Mouse (Mus musculus) embryonic facial prominence, embryonic 10.5 days (tissue): ENCODE results near the gene Abcg4. TPM values are rescaled to one million over a fixed set of nuclear protein-coding genes. Genes with fewer than 3 reads are reported as not detected.
A peak's percentile ranks its signal among the peaks of the same experiment; 100 is the strongest.

ENCODE experiments used
- DNase-seq: peaks from one replicate; pipeline ENCODE4 v3.0.0-alpha.2; 2017; ENCODE audit warnings: low spot score
- H3K27ac ChIP-seq: fragments of 300-500 bp; sonication (generic); replicated peaks from 2 replicates; pipeline ENCODE4 v1.5.1; 2016; ENCODE audit warnings: mild to moderate bottlenecking
- H3K27me3 ChIP-seq: fragments of 300-500 bp; sonication (generic); replicated peaks from 2 replicates; pipeline ENCODE4 v1.6.1; 2016; ENCODE audit warnings: low read depth, mild to moderate bottlenecking; ENCODE audit not compliant: poor library complexity, severe bottlenecking
- H3K36me3 ChIP-seq: fragments of 300-500 bp; sonication (generic); replicated peaks from 2 replicates; pipeline ENCODE4 v1.6.1; 2016; ENCODE audit warnings: mild to moderate bottlenecking, moderate library complexity
- H3K4me1 ChIP-seq: fragments of 300-500 bp; sonication (generic); 2 replicates; pipeline ENCODE4 v1.6.1; 2016
- H3K4me3 ChIP-seq: fragments of 300-500 bp; sonication (generic); 2 replicates; pipeline ENCODE4 v1.5.1; 2016; ENCODE audit warnings: mild to moderate bottlenecking, moderate library complexity
- H3K9me3 ChIP-seq: fragments of 300-500 bp; sonication (generic); 2 replicates; pipeline ENCODE4 v1.6.1; 2016; ENCODE audit warnings: mild to moderate bottlenecking
- WGBS: fragments of 180-500 bp; shearing (Covaris S2); methylation state at CpG from one replicate; pipeline ENCODE4 v1.1.7; 2016; 5-methylcytosine and 5-hydroxymethylcytosine counted together
- polyA plus RNA-seq: library from polyadenylated mRNA; unstranded; fragments of >200 nt; fragmentation: Nextera tagmentation; extraction: Ambion mirVana; gene quantifications from 2 replicates; pipeline ENCODE4 v1.2.1, GENCODE M21; 2016

Abcg4 gene
- polyA plus RNA-seq, 1 experiment from 2014 or later: 2.6 TPM

DNA sequence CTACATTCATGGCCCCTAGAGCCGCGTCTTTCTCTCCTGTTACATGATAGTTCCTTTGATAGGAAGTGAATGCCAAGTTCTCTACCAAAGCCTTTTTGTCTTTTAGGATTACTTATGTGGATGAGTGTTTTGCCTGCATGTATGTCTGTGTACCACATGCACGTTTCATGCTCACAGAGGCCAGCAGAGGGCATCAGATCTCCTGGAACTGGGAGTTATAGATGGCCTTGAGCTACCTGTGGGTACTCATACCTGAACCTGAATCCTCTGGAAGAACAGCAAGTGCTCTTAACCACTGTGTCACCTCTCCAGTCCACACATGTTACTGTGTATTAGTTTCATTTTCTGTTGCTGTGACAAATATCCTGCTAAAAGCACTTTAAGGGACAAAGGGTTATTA lies 4.1 kb upstream of the Abcg4 start:
- 67% methylated on average over 3 of the region's 3 CpGs for WGBS
- H3K36me3 ChIP-seq: peaks cover 73% of the 10 kb centered on the region
- no peaks in the 10 kb centered on the region for H3K9me3 ChIP-seq
- H3K27me3 ChIP-seq: peaks cover 29% of the 10 kb centered on the region
- peaks cover 18% of the 10 kb centered on the region for H3K4me1 ChIP-seq
- no peak overlapping the region for H3K4me3 ChIP-seq
- no peak overlapping the region for H3K27ac ChIP-seq
- peak; percentile 38 for DNase-seq

DNA sequence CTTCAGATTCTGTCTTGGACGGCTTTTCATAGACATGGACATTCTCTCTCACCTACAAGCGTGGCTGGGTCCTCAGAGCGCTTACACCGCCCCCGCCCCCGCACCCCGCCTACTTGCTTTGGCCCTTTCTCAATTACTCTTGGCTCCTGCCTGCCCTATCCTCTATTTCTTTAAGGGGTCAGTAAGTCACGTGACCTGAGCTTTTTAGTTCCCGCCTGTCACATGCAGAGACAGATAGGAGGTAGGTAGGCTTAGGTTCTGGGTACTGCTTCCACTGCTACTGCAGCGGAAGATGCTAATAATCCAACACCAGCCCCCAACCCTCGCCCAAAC lies 510 bp upstream of the Abcg4 start:
- Histone ChIP-seq H3K9me3 (no peaks in the 10 kb centered on the region), H3K4me3 (peak overlapping the region; percentile 81; the same call in 1 of the 2 replicates), H3K27ac (no peak overlapping the region; the same call in 1 of the 2 replicates), H3K4me1 (peaks cover 31% of the 10 kb centered on the region), H3K27me3 (peaks cover 55% of the 10 kb centered on the region), H3K36me3 (peaks cover 39% of the 10 kb centered on the region)
- DNase-seq: peak; percentile 27
- 6% methylated on average over 11 of the region's 11 CpGs for WGBS

DNA sequence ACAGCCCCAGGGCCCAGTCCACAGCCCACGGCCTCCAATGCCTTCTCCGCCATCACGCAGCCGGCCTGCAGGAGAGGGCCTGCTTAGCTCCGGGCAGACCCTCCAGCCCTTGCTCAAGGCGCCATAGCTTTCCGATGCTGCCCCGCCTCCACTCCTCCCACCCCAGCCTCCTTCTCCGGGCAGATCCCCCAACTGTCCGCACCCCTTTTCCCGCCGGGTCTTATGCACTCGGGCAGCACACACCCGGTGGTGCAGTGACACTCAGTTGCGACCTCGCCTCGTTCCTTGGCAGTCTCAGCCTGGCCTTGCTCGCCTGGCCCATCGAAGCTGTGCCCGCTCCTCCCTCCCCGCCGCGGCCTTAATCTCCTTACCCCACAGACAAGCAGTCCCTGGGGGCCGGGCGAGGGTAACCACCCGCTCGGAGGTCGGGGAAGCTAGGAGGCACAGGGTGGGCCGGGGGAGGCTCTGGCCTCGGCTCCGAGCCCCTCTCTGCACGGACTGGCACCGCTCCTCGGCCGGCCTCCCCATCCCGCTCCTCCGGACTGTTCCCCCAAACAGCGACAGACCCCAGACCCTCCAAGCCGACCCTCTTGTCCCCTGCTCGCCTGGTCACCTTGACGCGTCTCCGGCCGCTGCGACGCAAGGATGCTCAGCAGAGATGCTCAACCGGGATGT lies 877 bp downstream of the Abcg4 start:
- H3K4me1 ChIP-seq: peaks cover 31% of the 10 kb centered on the region
- peak overlapping the region; percentile 81 for H3K4me3 ChIP-seq
- H3K36me3 ChIP-seq: peaks cover 26% of the 10 kb centered on the region
- peaks cover 55% of the 10 kb centered on the region for H3K27me3 ChIP-seq
- H3K9me3 ChIP-seq: no peaks in the 10 kb centered on the region
- WGBS: under 1% methylated on average over 47 of the region's 47 CpGs
- peak overlapping the region; percentile 81 for H3K27ac ChIP-seq
- DNase-seq: peak; percentile 59

DNA sequence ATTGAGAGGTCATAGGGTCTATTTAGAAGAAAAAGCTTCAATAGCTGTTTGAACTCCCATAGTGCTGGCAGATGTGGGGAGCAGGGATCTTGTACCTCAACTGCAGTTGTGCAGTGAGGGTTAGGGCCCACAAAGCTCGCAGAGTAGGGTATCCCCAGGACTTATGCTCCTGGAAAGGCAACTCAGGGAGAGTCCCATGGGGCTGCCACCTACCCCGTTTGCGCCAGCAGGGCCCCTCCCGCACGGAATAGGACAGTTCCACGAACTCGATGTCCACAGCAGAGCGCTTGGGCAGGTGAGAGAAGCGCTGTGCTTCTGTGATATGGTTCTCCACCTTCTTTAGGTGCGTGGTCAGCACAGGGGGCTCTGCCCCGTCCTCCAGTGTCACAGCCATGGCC lies 1.4 kb downstream of the Abcg4 start:
- peak overlapping the region; percentile 81 for H3K27ac ChIP-seq
- H3K4me1 ChIP-seq: peaks cover 31% of the 10 kb centered on the region
- peaks cover 21% of the 10 kb centered on the region for H3K36me3 ChIP-seq
- H3K9me3 ChIP-seq: no peaks in the 10 kb centered on the region
- H3K27me3 ChIP-seq: peaks cover 55% of the 10 kb centered on the region
- peak; percentile 18 for DNase-seq
- peak overlapping the region; percentile 81 for H3K4me3 ChIP-seq
- 6% methylated on average over 11 of the region's 11 CpGs for WGBS

DNA sequence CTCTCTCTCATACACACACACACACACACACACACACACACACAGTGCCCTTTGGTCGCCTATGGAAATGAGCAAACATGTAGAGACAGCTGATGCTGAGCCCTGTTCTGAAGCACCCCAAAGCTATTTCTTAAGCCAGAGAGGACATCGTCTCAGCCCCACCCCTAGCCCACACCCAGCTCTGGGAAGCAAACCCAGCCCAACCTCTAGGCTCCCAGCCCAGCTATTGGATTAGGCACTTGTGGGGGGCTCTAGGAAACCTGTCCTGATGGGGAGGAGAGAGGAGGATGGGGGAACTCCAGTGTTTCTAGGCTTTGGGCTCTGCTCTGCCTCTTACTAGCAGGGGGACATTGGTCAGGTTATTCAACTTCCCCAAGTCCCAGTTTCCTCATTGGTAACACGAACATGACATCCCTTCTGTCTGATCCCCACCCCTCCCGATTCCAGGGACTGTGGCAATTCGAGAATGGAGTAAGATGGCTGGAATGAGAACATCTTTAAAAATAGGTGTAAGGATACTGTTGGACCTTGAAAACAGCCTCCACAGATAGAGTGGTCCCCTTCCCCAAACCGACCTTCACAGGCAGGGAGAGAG lies 2.1 kb downstream of the Abcg4 start:
- 8% methylated on average over 6 of the region's 6 CpGs for WGBS

DNA sequence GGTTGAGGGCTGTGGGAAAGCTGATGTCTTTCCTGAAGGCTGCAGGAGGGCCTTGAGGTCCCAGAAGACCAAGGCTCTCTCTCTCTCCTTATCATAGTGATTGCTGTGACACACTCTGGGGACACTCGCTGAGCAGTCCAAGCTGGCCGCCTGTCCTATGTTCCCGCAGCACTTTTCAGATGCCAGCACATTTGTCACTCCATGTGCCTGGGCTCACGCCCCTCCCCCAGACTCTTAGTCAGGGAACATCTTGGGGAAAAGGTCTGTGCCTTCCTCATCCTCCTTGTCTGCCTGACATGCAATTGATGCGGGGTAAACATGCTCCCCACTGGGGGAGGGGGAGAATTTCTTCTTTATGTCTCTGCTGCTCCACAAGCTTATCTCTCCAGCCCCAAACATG lies 5.2 kb downstream of the Abcg4 start:
- 69% methylated on average over 5 of the region's 5 CpGs for WGBS
- H3K4me3 ChIP-seq: no peak overlapping the region
- H3K27ac ChIP-seq: no peak overlapping the region
- DNase-seq: no peak
- H3K36me3 ChIP-seq: no peaks in the 10 kb centered on the region; the same call in 1 of the 2 replicates
- no peaks in the 10 kb centered on the region for H3K9me3 ChIP-seq
- peaks cover 33% of the 10 kb centered on the region for H3K27me3 ChIP-seq
- H3K4me1 ChIP-seq: peaks cover 20% of the 10 kb centered on the region

More for the DNA sequence above, 2.1 kb downstream of the Abcg4 start:
- peak overlapping the region; percentile 81; the same call in 1 of the 2 replicates for H3K4me3 ChIP-seq
- H3K4me1 ChIP-seq: peaks cover 31% of the 10 kb centered on the region
- H3K9me3 ChIP-seq: no peaks in the 10 kb centered on the region
- H3K27ac ChIP-seq: no peak overlapping the region
- DNase-seq: no peak
- peaks cover 15% of the 10 kb centered on the region for H3K36me3 ChIP-seq
- peaks cover 55% of the 10 kb centered on the region for H3K27me3 ChIP-seq

DNA sequence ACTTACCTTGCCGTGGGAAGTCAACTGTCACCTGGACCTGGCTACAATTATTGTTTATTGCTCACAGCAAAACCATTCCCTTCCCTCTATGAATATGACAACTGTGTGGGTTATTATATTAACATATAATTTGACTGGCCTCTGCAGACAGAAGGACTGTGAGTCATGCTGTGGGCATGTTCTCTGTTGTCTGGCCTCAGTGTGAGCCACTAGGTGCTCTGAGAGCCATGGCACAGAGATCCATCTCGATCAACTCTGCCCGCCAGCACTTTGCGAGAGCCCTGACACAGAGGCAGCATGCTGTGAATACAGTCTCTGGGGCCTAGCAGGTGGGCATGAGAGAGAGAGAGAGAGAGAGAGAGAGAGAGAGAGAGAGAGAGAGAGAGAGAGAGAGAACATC lies 18.4 kb downstream of the Abcg4 start:
- peaks cover 11% of the 10 kb centered on the region for H3K4me1 ChIP-seq
- no peaks in the 10 kb centered on the region for H3K36me3 ChIP-seq
- H3K4me3 ChIP-seq: no peak overlapping the region
- peaks cover 18% of the 10 kb centered on the region for H3K27me3 ChIP-seq
- H3K27ac ChIP-seq: no peak overlapping the region
- DNase-seq: no peak
- H3K9me3 ChIP-seq: no peaks in the 10 kb centered on the region
- WGBS: 84% methylated on average over 4 of the region's 4 CpGs

DNA sequence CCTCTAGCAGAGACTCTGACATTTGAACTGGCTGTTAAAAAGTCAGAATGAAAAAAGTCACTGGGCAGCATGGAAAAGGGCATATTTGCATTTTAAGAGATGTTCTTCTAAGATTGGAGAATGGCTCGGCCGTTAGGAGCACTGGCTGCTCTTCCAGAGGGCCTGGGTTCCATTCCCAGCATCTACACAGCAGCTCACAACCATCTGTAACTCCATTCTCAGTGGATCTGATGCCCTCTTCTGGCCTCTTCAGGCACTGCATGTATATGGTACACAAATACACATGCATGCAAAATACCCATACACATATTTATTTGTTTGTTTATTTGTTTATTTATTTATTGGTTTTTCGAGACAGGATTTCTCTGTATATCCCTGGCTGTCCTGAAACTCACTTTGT lies 19.3 kb downstream of the Abcg4 start:
- Histone ChIP-seq H3K36me3 (no peaks in the 10 kb centered on the region), H3K27me3 (peaks cover 18% of the 10 kb centered on the region), H3K9me3 (no peaks in the 10 kb centered on the region), H3K4me3 (no peak overlapping the region), H3K27ac (no peak overlapping the region), H3K4me1 (peaks cover 11% of the 10 kb centered on the region)
- WGBS: 82% methylated on average over 3 of the region's 3 CpGs
- DNase-seq: no peak

DNA sequence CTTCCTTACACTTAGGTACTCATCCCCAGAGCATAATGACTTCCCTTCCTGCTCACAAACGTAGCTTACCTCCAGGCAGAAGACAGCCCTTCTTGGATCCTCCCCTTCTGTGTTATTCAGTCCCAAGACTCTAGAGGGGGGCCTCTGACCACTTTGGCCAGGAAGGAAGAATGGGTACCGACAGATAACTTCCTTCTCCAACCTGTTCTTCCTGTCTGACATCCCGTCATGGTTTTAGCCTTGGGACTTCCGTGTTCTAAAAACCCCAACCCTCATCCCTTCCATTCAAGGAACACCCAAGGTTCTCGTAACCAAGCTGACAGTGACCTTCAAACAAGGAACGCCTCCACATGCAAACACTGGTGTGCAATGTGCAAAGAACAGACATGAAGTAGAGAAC lies 20.0 kb downstream of the Abcg4 start, which contains the start of gene Nlrx1:
TSS of gene Nlrx1 (minus strand) at position 168 of the 400 bp plus-strand sequence.
- no peaks in the 10 kb centered on the region for H3K36me3 ChIP-seq
- no peaks in the 10 kb centered on the region for H3K9me3 ChIP-seq
- 83% methylated on average over 6 of the region's 6 CpGs for WGBS
- no peak for DNase-seq
- peaks cover 11% of the 10 kb centered on the region for H3K4me1 ChIP-seq
- H3K27ac ChIP-seq: peak within 1 kb of the TSS; percentile 82
- H3K4me3 ChIP-seq: peak within 1 kb of the TSS; percentile 60
- H3K27me3 ChIP-seq: peaks cover 18% of the 10 kb centered on the region

DNA sequence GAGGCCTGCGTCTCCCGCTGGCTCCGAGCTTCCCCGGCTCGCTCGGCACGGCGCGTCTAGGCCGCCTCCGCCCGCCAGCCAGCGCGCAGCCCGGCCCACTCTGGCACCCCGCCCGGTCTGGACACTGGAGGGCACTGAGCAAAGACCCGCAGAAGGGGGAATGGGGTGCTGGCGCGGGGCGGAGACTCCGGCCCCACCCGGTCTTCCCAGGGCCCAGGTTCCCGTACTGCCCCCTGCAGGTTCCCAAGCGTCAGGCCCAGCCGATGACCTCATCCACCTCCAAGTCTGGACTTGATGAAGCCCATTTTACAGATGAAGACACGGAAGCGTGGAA lies 20.4 kb downstream of the Abcg4 start:
- Histone ChIP-seq H3K36me3 (no peaks in the 10 kb centered on the region), H3K27ac (peak overlapping the region; percentile 82), H3K9me3 (no peaks in the 10 kb centered on the region), H3K27me3 (peaks cover 18% of the 10 kb centered on the region), H3K4me3 (peak overlapping the region; percentile 60), H3K4me1 (peaks cover 11% of the 10 kb centered on the region)
- DNase-seq: peak; percentile 84
- 6% methylated on average over 28 of the region's 28 CpGs for WGBS

DNA sequence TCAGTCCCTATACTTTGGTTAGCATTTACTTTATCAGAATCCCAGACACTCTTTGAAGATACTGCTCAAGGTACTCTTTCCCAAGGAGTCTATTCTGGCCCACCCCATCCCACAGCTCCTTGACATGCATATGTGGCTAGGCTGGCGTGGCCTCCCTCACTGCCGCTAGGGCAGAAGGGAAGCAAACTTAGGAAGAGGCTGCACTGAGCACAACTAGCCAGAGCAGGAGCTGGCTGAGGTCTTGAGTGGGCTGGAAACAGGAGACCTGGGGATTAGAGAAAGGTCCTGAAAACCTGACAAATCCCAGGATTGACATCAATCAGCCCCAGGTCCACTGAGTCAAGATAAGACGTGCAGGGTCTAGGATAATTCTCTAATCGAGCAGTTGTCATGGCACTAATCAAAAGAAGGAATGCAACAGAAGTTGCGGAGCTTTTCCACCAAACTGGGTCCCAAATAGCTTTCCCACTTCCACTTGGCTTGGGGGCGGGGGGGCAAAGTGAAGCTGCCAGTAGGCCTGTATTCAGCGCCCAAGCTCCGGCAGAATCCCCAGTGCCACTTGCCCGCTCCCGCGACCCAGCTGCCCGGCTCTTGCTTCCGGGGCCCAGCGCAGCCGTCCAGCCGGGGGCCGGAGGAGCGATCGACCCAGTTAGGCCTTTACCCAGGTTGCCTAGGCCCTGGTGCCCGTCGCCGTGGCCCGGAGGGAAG lies 20.9 kb downstream of the Abcg4 start:
- Histone ChIP-seq H3K27ac (peak overlapping the region; percentile 82), H3K36me3 (no peaks in the 10 kb centered on the region), H3K4me3 (peak overlapping the region; percentile 60), H3K4me1 (peaks cover 11% of the 10 kb centered on the region), H3K27me3 (peaks cover 18% of the 10 kb centered on the region), H3K9me3 (no peaks in the 10 kb centered on the region)
- DNase-seq: peak; percentile 34
- 10% methylated on average over 23 of the region's 23 CpGs for WGBS

DNA sequence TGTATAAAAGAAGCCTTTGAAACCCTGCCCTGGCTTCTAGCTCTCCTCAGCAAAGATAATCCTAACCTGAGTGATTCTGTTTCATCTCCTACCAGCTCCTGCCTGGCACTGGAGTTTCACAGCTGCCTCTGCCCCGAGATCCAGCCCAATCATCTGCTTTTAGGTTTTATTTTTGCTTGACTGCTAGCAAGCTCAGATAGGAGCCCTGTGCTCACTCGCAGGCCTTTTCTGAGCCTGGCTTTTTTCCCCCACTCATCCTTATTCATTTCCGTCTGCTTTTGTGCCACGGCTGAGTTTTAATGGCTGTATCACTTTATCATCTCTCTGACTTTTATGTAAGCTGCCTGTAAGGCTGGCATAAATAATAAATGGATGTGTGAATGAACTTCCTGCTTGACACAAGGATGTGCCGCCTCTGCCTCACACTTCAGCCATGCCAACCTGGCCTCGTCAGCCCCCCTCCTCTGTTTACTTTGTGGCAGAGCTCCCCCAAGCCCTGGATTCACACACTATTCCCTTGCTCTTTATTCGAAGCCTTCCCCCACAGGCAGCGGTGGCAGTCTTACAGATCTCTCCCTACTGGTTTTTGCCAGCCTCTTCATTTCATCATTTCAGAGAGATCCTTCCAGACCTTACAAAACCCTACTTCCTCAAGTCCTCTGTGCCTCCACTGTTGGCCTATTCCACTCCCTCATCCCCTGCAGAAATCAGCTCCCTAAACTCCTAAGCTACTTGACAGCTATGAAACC lies 21.8 kb downstream of the Abcg4 start:
- H3K27ac ChIP-seq: no peak overlapping the region
- H3K27me3 ChIP-seq: peaks cover 18% of the 10 kb centered on the region
- 76% methylated on average over 8 of the region's 8 CpGs for WGBS
- peaks cover 11% of the 10 kb centered on the region for H3K4me1 ChIP-seq
- no peaks in the 10 kb centered on the region for H3K9me3 ChIP-seq
- DNase-seq: no peak
- H3K36me3 ChIP-seq: no peaks in the 10 kb centered on the region
- 0 out of 2 replicates have a peak overlapping the region, but pooled peaks have one; percentile 60 for H3K4me3 ChIP-seq
